Mouse (Mus musculus) cerebral cortex, adult 2 months (tissue): Measurements from ENCODE around the gene Polr3h.

Source experiments
- WGBS: fragments of 180-500 bp; shearing (Covaris S2); methylation state at CpG from one replicate; pipeline ENCODE4 v1.1.7; 2018; 5-methylcytosine and 5-hydroxymethylcytosine counted together

Gene Polr3h

DNA sequence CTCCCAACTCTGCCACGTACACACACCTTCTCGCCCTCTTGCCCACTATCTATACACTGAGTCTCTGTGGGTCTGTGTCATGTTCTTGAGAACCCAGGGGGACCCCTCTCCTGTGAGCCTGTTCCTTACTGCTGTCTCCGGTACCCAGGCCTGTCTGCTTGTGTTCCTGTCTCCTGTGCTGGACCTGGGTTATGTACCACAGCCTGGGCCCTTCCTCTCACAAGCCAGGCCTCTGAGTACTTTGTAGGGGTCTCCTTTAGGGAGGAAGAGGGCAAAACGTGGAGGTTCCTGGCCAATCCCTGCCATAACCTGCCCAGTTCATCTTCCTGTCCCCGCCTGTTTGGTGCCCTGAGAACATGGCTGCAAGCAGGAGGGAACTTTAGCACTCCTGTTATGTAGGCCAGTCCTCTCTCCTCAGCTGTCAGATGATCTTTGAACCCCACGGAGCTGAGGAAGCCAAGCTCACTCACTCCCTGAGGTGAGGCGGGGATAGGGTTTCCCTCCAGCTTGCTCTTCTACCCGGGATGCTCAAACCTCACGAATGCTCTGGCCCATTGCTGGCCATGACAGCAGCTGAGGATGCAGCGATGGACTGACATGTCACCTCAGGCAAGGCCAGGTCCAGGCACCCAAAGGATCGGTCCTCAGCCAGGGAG, 23.6 kb upstream of the Polr3h start:
- 71% methylated on average over 11 of the region's 11 CpGs for WGBS

DNA sequence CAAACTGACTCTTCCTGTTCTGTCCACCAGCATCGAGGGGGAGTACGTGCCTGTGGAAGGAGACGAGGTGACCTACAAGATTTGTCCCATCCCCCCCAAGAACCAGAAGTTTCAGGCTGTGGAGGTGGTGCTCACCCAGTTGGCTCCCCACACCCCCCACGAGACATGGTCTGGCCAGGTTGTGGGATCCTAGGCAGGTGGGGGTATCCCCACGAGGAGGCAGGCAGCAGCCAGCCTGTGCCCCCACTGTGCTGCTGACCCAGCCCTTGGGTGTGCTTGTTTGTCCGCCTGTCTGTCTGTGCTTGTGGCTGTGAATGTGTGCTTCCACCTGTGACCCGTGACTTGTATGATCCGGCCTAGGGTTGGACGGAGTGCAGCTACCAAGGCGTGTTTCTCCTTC, 23.0 kb upstream of the Polr3h start:
- 82% methylated on average over 10 of the region's 10 CpGs for WGBS

DNA sequence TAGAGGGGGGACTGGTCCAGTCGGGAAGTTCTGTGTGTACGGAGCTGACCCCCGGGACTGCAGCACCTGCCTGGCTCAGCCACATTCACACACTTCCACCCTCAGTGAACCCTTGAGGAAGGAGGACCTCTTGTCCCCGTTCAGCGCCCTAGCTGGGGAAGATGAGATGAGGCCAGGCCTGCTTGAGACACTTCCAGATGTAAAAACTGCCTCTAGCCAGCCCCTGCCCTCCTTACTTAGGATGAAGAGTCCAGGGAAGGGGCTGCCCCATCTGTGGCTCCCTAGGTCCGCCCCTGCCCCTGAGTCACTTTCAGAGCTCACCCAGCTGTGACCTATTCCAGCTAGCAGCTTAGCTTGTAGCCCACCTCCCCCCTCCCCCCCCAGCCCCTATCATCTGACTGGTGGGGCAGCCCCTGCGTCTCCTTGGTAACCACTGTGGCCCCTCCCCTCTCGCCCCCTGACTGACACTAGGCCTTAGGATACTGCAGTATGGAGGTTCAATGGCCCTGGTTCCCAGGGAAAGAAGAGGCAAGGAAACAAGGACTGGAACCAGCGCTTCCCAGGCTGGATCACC, 17.2 kb upstream of the Polr3h start:
- 36% methylated on average over 9 of the region's 9 CpGs for whole genome bisulfite sequencing

DNA sequence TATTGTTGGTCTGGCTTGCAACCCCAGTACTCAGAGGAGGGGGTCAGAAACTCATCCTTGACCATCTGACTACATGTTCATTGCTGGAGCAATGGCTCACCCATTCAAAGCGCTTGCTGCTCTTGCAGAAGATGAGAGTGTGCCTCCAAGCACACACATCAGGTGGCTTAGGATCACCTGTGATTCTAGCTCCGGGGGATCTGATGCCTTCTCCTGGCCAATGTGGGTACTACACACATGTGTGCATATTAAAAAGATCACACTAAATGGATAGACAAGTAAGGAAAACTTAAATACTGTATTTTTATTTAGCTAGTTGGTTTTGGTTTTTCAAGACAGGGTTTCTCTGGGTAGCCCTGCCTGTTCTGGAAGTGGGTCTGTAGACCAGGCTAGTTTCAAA, 15.0 kb upstream of the Polr3h start:
- 99% methylated on average over 2 of the region's 2 CpGs for WGBS

DNA sequence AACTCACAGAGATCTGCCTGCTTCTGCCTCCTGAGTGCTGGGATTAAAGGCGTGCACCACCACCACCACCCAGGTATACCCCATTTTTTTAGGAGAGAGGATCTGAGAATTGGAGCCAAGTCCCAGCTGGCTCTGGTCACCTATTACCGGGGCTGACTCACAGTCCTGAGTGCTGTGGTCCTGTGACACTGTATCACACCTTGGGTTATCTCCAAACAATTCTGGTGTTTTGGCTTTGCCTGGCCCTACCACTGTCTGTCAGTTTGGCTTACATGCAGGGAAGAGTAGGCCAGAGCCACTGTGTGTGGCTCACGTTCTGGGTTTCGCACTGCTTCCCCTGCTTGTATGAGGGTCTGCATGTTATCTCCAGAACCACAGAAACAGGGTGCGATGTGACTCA, 14.2 kb upstream of the Polr3h start:
- 90% methylated on average over 5 of the region's 5 CpGs for WGBS

DNA sequence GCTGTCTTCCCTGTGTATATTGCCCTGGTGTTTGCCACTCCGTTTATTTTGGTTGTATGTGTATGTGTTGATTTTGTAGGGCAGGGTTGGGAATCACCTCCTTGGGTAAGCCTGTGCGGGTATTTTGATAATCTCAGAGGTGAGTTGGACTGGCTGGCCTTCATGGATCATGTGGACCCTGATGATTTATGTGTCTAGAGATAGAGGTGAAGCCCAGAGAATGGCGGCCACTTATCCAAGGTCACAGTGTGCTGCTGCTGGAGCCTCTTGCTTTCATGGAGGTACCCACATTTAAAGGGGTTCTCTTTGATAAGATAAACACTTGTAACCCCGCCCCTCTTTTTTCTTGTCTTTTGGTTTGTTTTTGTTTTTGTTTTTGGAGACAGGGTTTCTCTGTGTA, 13.7 kb upstream of the Polr3h start:
- WGBS = 88% methylated on average over 4 of the region's 4 CpGs

DNA sequence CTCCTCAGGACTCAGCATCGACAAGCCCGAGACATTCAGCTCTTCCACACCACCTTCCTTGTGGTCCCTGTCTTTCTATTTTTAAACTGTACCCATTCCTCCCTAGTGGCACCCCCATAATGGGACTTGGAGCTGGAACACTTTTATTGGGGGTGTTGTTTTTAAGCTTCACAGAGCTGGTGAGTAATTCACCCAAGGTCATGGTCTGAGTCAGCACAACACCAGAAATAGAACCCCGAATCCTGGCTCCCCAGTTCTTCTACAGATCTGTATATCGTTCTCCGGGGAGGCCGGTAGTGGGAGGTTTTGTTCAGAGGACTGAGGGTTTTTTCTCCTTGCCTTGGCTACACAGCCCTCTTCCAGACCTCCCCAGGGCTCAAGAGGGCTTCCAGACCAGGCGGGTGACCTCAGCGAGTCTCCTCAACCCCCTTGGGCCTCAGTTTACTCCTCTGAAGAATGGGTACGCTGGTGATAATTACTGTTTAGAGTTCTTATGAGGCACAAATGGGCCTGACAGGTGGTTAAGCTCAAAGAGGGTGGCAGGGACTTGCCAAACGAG, 13.2 kb upstream of the Polr3h start:
- 54% methylated on average over 10 of the region's 10 CpGs for WGBS

DNA sequence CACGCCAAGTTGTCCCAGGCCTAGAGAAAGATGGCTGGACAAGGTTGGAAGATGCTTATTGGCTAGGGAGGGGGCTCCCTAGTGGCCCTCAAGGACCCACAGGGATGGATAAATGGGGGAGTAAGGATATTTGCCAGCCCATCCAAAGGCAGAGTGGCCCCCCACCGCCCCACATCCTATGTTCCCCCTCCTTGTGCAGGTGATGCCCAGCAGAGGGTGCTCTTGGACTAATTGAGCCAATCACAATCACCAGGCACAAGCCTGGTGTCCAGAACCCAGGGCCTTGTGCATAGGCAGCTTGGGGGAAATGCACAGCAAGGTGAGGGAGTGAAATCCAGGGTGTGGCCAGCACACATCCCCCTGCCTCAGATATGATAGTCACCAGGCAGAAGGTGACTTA, 12.2 kb upstream of the Polr3h start:
- WGBS = 19% methylated on average over 2 of the region's 2 CpGs

DNA sequence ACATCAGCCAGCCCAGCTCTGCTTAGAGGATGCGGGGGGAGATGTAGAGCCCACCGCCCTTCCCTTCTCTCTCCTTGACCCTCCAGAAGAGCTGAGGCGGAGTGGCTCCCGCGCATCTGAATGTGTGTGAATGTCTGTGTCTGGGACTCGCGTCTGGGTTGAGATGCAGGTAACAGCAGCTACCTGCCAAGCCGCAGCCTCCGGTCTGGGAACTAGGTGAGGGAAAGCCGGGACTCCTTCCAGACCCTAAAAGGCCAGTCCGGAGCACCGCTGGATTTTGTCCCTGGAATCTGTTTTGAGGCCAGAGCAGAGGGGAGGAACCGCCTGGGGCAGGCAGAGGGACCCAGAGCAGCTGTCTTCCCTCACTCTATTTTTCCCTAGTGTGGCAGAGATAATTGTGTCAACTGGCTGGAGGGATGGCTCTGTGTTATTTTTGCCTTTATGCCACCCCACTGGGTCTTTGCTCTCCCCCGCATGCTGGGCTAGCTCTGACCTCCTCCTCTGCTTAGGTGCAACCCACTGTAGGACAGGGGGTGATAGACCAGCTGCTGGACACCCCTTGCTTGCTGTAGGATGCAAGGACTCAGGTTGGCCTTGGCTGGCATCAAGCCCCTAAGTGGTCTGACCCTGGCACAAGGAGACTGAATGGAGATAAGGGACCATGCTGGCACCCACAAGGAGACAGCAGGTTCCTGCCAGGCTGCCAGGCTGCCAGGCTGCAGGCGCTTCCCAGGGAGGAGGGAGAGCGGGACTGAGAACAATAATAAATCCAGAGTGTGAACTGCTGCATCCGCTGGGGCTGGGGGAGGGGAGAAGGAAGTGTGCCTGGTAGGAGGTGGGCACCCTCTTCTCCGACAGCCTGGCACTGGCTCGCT, 11.3 kb upstream of the Polr3h start:
- WGBS = 7% methylated on average over 19 of the region's 19 CpGs

DNA sequence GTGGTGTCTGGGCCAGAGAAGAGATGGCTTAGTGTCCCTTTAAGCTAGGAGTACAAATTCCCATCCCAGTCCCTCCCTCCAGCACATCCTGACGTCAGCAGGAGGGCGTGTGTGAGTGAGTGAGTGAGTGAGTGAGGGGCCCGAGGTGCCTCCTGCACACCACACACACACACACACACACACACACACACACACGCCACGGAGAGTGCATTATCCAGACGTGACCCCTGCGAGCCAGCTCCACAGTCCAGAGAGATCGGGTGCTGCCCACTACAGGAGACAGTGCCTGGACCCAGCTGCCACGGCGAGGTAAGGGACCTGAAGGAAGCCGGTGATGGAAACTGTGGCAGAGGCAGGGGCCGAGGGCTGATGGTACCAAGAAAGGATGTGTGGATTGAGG, 10.6 kb upstream of the Polr3h start, which contains the start of gene Csdc2:
Csdc2 (plus strand) TSS at position 81 of the 400 bp plus-strand sequence.
- whole genome bisulfite sequencing = 1% methylated on average over 12 of the region's 12 CpGs

DNA sequence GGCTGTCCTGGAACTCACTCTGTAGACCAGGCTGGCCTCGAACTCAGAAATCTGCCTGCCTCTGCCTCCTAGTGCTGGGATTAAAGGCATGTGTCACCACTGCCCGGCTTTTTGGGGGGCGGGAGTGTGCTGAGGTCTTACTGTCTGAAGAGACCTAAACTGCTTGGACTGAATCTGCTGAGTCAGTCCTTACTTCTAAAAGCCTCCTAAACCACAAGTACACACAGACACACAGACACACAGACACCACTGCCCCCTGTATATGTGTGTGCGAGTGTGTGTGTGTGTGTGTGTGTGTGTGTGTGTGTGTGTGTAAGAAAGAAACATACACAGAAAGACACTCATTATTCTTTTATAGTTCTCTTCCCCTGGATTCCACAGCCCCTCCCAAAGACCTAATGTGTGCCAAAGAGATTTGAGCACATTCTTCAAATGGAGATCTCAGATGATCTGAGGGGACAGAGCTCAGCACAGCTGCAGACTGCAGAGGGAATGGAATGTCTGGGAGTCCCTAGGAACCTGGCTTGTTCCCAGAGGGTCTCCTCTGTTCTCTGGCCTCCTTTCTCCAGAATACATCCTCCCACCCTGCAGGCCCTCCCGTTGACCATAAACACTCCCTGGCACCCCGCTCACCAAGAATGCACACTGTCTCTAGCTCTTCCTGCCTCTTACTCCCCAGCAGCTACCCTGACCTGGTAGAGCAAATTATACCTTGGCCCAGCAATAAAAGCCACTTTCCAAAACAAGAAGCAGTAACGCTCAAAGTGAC, 10.0 kb upstream of the Polr3h start:
- WGBS = 51% methylated on average over 7 of the region's 7 CpGs

DNA sequence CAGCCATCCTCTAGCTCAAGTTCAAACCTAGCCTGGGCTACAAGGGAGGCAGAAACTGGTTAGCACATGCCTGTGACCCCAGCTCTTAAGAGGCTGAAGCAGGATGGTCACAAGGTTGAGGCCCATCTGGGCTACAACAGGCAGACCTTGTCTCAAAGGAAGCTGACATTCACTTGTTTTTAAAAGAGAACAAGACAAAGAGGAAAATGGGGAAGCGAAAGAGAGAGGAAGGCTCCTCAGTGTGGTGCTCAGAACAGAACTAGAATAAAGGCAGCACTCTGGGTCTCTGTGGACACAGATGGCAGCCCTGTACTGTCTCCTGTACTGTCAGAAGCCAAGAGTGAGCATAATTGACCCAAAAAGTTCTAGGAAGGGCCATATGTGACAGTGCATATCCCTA, 7.9 kb upstream of the Polr3h start:
- WGBS = 82% methylated on average over 1 of the region's 1 CpGs

DNA sequence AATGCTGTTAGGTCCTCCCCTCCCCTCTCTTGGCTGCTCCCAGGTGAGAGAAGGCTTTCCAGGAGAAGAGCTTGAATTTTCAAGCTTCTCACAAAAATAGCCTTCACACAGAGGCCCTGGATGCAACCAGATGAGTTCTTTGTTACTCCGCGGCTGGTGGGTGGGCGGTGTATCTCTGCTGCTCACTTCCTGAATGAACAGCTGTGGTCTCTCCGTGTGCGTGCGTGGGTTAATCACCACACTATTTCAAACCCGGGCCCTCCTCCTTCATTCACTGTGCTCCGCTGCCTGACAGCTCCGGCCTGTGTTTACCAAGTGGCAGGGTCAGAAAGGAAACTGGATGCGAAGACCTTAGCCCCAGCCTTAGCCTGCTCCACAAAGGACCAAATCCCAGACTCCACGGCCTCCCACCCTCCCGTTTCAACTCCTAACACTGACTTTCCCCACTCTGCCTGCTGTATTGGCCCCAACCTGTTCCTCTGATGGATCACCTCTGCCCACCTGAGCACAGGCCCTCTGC, 7.0 kb upstream of the Polr3h start:
- WGBS = 18% methylated on average over 12 of the region's 12 CpGs

DNA sequence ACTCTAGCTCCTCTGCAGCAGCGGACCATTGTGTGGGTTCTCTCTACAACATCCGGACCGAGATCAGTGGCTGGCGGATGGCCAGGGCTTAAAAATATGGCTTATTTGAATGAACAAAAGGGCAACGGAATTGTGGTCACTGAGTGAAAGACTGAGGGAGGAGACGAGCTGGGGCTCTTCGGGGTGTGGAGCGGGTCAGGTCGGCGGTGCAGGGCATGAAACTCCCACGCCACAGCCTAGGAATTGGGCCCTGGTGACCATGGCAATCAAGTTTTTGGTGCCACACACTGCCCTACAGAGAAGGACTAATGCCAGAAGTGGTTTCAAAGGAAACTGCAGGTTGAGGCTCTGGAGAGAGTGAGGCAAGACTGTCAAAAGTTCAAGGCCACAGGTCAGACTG, 2.2 kb upstream of the Polr3h start:
- 23% methylated on average over 11 of the region's 11 CpGs for WGBS

DNA sequence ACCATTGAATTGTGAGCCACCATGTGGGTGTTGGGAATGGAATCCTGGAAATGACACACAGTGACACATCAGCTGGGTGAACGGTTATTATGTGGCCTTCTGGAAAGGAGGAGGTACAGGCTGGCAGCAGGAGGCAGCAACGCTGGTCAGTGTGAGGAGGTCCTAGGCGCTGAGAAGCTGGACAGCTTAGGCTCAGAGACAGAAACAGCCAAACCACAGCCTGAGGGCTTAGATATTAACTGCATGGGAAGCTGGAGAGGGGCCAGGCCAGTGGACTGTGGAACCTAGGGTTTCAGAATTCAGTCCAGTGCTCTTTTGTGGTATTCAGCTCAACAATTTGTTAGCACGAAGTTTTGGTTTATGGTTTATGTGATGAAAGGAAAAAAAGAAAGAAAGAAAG, 1.7 kb upstream of the Polr3h start:
- 40% methylated on average over 4 of the region's 4 CpGs for WGBS

DNA sequence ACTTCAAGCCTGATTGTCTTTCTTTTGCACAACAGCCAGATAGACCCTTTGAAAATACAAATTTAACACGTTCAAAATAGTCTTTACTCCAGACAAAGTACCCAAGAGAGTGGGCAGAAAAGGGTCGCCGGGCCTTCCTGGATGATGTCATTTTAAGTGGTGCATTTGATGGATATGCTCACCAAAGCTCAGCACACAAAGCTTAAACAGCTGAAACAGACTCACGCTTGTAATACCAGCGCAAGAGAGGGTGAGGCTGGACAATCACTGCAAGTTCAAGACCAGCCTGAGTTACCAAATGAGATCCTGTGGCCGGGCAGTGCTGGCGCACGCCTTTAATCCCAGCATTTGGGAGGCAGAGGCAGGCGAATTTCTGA, 394 bp upstream of the Polr3h start:
- 15% methylated on average over 9 of the region's 9 CpGs for WGBS

DNA sequence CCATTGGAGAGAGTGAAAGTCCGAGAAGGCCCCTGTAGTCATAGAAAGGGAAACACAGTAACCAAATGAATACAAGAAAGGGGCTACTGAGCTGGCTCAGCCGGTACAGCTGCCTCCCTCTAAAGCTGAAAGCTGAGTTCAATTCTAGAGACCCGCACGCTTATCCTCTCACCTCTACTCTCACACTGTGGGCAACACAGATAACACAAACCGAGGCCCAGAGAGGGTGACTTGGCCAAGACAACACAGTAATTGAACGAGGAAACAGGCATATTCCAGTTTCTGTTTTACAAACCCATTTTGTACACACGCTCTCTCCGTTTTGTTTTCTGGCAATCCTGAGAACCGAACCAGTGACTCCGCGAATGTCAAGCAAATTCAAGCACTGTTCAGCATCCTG, 1.1 kb downstream of the Polr3h start:
- WGBS = 69% methylated on average over 11 of the region's 11 CpGs

DNA sequence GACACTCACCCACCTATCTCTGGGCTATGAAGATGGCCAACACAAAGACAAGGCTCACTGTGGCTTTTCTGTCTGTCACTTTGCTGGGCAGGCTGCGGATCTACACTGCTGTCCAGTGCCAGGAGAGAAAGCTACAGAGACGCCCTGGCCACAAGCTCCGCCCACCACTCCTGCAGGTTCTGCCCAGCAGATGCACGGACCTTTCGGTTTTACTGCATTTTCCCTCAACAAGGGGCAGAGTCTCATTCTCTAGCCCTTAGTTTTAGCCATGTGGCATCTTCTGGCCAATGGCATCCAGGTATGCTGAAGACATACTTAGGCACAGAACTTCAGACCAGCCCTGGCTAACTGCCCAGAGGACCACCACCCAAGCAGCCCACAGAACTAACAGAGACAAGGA, 4.8 kb downstream of the Polr3h start:
- WGBS = 55% methylated on average over 5 of the region's 5 CpGs

DNA sequence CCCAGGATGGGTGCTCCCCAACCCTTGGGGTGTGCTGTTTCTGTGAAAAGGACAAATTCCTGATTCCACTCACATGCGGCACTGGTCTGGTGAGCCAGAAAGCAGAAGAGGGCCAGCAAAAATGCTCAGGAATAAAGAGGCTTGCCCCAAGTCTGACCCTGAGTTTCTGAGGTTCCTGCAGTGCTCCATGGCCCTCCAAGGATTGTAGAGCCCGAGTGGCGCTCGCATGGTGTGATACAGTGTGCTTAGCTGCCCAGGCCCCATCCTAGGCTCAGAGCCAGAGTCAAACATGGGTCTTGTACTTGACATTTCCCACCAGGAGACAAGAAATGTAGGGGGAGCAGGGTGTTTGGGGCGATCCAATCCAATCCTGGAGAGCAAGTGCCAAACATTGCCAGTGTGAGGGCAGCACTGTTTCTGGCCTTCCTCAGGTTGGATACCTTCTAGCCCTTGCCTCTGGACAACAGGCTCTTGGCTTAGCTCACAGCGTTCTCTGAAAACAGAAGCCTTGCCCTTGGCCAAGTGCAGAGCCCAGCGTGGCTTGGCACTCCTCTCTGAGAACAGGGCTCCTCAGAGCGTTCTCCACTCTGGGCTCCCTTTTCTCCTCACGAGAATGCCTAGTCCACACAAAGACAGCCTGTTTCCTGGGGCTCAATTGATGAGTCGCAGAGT, 5.4 kb downstream of the Polr3h start:
- 63% methylated on average over 10 of the region's 10 CpGs for WGBS

DNA sequence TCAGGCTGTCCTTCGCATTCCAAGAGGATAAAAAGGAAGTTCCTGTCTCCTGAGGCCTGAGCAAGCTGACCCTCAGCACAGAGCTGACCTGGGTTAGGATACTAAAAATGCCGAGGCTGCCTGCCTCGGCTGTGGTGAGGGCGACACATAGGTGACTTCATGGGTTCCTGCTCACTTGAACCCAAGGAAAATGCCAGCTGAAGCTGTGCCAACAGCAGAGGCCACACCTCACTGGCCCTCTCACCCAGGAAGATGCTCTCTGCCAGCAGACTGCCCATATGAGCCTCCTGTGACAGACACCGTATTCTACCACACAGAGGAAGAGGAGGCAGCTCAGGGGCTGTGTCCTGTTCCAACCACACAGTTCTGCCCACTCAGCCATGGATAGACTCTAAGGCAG, 7.0 kb downstream of the Polr3h start:
- 70% methylated on average over 5 of the region's 5 CpGs for WGBS
